Mouse (Mus musculus): ENCODE measurements at regions not wholly inside any gene's neighbourhood (a gene's known extent, or its start where the extent isn't known, plus 50 kb on each side); places are given as distances from the start of the nearest gene placed in this dataset.

- TF ChIP-seq CTCF (IDR thresholded peaks at IDR 0.05) (no peak), EP300 (IDR thresholded peaks at IDR 0.05; ENCODE audit: insufficient read depth, low read depth, low read length) (no peak)
Measured at GRCm38 (mm10) chr7:115379600-115379999, 636.1 kb downstream of the Insc start.
